Mouse (Mus musculus): ENCODE measurements around the gene Nek6.
A peak's percentile ranks its signal among the peaks of the same experiment; 100 is the strongest.

The Nek6 gene

DNA sequence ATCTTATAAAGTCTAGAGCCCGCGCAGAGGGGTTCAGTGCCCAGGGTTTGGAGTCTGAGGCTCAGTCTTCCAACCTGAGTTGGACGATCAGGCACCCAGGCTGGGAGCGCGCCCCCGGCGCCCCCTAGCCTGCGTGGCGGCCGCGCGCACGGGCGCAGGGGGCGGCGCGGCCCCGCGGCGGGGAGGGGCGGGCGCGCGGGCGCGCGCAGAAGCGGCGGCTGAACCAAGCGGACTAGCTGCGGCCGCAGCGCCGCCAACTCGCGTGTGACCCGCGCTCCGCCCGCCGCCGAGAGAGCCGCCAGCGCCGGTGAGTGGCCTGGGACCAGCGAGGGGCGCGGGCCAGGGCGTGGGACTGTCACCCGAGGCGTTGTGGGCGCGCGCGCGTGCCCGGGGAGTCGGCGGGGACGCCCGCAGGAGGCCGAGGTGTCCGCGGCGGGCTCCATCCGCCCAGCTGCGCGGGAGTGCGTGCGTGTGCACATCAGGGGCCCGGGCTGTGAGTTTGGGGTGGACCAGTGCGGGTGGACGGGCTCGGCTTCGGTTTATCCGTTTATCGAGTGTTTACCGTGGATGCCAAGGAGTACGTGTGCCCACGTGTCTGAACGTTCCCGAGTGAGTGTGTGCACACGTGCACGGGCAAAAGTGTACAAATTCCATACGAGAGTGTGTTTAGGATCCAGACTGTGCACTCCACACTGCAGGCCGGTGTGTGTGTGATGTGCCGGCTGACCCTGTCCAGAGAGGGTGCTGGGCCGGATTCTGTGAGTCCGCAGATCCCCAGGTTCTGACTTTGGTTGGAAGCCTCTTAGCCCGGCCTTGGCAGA is at the start of gene Nek6:
Gene Nek6 (plus strand): TSS at position 157 of the 821 bp plus-strand sequence.
- peak; percentile 98 for DNase-seq

GRCm38 (mm10) chr2:38462323-38462722 is 49.1 kb upstream of the Nek6 start:
- DNase-seq, result peak; percentile 63

DNA sequence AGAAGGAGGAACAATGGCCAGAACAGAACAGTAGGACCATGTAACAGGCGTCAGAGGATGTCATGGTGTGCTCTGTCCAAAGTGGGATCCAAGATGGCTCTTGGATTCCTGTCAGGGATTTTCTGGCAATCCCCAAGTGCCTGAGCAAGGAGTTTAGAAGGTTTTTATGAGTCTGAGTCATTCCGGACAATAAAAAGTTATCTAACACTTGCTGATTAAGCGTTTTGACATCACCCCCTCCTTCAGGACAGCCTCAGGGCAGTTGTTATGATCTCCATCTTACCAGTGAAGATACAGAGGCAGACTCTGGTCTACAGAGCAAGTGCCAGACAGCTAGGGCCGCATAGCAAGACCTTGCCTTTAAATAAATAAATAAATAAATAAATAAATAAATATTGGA is 42.6 kb upstream of the Nek6 start:
- no peak for DNase-seq

GRCm38 (mm10) chr2:38471745-38472144 is 39.7 kb upstream of the Nek6 start:
- DNase-seq, result no peak

DNA sequence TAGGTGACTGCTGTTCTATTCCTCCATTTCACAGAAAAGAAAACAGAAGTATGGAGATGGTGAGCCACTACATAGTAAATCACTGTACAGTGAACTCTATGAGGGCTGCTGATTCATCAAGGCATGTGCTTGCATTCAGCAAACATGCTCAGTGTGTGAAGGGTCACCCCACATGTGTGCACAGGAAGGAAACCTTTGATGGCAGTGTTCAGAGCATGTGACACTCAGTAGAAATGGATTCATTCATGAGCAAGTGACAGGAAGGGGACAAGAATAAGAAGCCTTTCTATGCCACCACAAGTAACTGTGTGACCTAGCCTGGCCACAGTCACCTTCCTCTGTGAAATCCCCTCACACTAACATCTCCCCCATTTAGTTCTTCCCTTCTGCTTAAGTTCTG is 38.6 kb upstream of the Nek6 start:
- no peak for DNase-seq

GRCm38 (mm10) chr2:38476871-38477496 is 34.5 kb upstream of the Nek6 start:
- DNase-seq, result peak; percentile 95

DNA sequence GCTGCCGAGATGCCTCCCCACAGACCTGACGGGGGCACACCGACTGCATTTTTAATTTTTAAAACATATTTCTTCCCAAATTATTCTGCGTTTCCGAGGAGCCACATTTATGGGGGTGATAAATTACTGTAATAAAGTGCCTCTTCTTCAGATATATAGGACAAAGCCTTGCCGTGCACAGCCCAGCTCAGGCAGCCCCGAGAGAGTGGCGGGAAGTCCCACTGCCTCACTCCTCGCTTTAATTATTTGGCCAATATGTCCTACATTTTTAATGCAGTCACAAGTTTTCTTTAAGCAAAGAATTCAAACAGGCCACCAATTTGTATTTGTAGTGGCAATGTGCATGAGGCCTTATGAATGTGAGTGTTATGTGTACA is 34.0 kb upstream of the Nek6 start:
- DNase-seq, result no peak

DNA sequence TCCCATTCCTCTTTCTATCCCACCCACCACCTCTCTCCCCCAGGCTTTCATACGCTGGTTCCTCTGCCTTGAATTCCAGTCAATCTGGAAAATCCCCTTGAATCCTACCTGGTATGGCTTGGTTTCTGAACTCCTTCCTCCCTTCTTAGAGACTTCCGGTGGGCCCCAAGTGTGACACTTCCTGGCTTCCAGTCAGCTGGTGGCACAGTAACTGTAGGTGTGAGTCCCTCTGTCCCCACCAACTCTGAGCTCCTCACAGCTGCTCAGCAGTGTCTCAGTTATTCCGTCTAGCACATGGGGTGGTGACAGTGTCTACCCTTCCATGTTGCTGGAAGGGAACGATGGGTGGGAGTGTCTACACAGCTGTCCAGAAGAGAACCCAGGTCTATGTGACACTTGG is 32.8 kb upstream of the Nek6 start:
- DNase-seq, result no peak

- peak; percentile 90 for DNase-seq
These were observed 31.9 kb upstream of the Nek6 start for GRCm38 (mm10) chr2:38479541-38479940.

DNA sequence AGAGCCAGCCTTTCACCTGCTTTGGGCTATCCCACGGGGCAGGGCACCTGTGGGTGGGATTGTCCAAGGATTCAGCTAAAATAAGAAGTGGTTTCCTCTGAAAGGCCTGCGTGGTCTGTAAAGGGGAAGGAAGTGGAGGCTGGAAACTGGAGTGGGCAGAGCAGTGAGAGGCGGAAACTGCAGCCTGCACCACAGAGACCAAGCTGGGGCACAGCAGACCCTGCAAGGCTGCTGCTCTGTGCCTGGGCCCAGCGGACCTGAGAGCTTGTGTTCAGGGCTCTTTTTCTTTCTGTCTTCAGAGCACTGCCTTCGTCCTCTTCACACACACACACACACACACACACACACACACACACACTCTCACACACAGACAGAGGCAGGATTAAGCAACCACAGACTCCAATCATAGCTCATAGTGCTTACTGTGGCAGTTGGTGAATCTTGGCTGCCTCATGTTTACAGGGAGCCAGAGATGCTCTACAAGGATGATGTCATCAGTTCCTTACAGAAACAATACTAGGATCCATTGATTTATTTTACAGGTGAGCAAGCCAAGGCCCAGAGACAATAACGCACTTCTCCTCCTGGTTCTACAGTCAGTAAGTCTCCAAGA is 30.2 kb upstream of the Nek6 start:
- DNase-seq, result peak; percentile 96

DNA sequence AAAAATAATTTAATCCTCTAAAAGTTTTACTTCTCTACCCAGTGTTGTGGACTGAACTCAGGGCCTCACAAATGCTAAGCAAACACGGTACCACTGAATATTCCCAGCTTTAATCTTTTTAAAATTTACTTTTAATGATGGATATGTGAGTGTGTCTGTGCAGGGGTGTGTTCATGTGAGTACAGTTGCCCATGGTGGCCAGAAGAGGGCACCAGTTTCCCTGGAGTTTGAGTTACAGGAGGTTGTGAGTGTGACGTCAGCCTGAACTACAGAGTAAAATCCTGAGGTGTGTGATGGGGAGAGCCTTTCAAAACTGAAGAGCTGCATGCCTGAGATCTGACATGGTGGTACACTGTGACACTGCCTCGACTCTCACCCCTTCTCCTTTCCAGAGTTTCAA is 29.3 kb upstream of the Nek6 start:
- no peak for DNase-seq

GRCm38 (mm10) chr2:38483058-38483704 is 28.3 kb upstream of the Nek6 start:
- DNase-seq, result peak; percentile 93

- DNase-seq, result peak; percentile 97
These were observed 26.9 kb upstream of the Nek6 start for GRCm38 (mm10) chr2:38484556-38484955.

DNA sequence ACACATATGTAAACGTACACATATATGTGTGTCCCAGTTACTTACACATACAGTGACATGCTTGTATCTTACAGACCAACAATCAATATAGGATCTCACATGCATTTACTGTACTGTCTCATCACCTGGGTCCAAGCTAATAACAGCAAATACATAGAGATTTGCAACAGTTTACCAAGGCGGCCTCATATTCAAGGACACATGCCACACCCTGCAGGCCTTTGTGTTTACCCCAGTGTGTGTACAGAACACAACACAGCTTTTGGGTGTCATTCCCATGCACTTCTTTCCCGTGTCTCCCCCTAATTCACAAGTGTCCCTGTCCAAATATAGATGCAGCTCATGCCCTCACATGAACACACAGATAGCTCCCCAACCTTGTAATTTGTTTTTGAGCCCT is 26.0 kb upstream of the Nek6 start:
- no peak for DNase-seq

GRCm38 (mm10) chr2:38485957-38486931 is 25.2 kb upstream of the Nek6 start:
- DNase-seq, result peak; percentile 99

DNA sequence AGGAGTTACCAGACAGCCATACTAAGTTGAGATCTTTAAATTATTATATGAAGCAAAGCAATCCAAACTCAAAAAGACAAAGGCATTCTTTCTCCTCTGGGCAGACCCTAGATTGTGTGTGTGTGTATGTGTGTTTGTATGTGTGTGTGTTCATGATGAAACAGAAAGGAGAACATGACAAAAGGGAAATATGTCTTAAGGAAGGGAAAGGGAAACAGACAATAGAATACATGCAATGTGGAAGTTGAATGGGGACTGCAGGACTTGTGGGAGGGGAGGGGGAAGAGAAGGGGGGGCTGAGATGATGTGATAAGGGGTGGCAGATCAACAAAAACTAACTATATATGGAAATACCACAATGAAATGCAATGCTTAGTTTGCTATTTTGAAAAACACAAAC is 13.8 kb upstream of the Nek6 start:
- no peak for DNase-seq

GRCm38 (mm10) chr2:38501606-38502005 is 9.8 kb upstream of the Nek6 start:
- DNase-seq, result no peak

- DNase-seq, result no peak
These were observed 9.3 kb upstream of the Nek6 start for GRCm38 (mm10) chr2:38502123-38502522.

DNA sequence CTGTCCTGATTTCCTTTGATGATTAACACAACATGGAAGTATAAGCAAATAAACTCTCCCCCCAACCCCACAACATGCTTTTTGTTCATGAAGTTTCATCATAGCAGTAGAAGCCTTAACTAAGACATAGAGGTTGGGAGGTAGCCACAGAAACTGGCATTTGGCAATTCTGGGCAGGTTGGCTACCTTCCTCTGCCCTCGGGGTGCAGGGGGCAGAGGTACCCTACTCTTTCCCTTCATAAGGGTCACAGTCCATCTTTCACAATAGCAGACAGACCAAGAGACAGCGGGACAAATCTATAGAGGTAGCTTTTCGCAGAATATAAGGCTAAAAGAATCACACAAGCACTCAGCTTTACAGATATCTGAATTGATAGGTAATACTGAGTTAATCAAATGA is 8.7 kb upstream of the Nek6 start:
- no peak for DNase-seq

GRCm38 (mm10) chr2:38504311-38504710 is 7.1 kb upstream of the Nek6 start:
- no peak for DNase-seq

GRCm38 (mm10) chr2:38507181-38507580 is 4.3 kb upstream of the Nek6 start:
- DNase-seq, result no peak

- peak; percentile 93 for DNase-seq
These were observed 2.3 kb upstream of the Nek6 start for GRCm38 (mm10) chr2:38509004-38509719.
